Mouse (Mus musculus) mesoderm, embryonic 11.5 days (tissue): ENCODE measurements around the gene Phactr2.

Source experiments
- DNase-seq: peaks from one replicate; pipeline ENCODE4 v3.0.0-alpha.2; 2012; ENCODE audit warnings: low read depth, low spot score

The Phactr2 gene

GRCm38 (mm10) chr10:13331405-13332032 is 142.7 kb downstream of the Phactr2 start:
- DNase-seq, result no peak

- no peak for DNase-seq
Observed at GRCm38 (mm10) chr10:13328602-13329001, 145.6 kb downstream of the Phactr2 start.

GRCm38 (mm10) chr10:13326149-13326873 is 147.9 kb downstream of the Phactr2 start:
- no peak for DNase-seq

GRCm38 (mm10) chr10:13323806-13324411 is 150.3 kb downstream of the Phactr2 start:
- peak; percentile 88 for DNase-seq

GRCm38 (mm10) chr10:13323139-13323805 is 150.9 kb downstream of the Phactr2 start:
- DNase-seq, result no peak

- no peak for DNase-seq
Observed at GRCm38 (mm10) chr10:13314999-13315398, 159.2 kb downstream of the Phactr2 start.

GRCm38 (mm10) chr10:13312576-13312975 is 161.6 kb downstream of the Phactr2 start:
- no peak for DNase-seq

- no peak for DNase-seq
Observed at GRCm38 (mm10) chr10:13311612-13312011, 162.6 kb downstream of the Phactr2 start.

GRCm38 (mm10) chr10:13310075-13310474 is 164.1 kb downstream of the Phactr2 start:
- DNase-seq, result no peak

GRCm38 (mm10) chr10:13304641-13305241 is 169.5 kb downstream of the Phactr2 start:
- no peak for DNase-seq

- DNase-seq, result no peak
Observed at GRCm38 (mm10) chr10:13303271-13304265, 170.6 kb downstream of the Phactr2 start.

- no peak for DNase-seq
Observed at GRCm38 (mm10) chr10:13300601-13301000, 173.6 kb downstream of the Phactr2 start.

GRCm38 (mm10) chr10:13300196-13300595 is 174.0 kb downstream of the Phactr2 start:
- no peak for DNase-seq

GRCm38 (mm10) chr10:13294886-13295285 is 179.3 kb downstream of the Phactr2 start:
- DNase-seq, result no peak

GRCm38 (mm10) chr10:13292026-13292425 is 182.2 kb downstream of the Phactr2 start:
- peak; percentile 67 for DNase-seq

GRCm38 (mm10) chr10:13289252-13289961 is 184.8 kb downstream of the Phactr2 start:
- no peak for DNase-seq

- no peak for DNase-seq
Observed at GRCm38 (mm10) chr10:13288296-13288695, 185.9 kb downstream of the Phactr2 start.

- DNase-seq, result no peak
Observed at GRCm38 (mm10) chr10:13283441-13283840, 190.8 kb downstream of the Phactr2 start.

GRCm38 (mm10) chr10:13280298-13280853 is 193.8 kb downstream of the Phactr2 start:
- no peak for DNase-seq

- no peak for DNase-seq
Observed at GRCm38 (mm10) chr10:13276298-13276697, 197.9 kb downstream of the Phactr2 start.
